Comparison of ENCODE assay signal across 8 mouse cellular contexts in the genomic region with DNA sequence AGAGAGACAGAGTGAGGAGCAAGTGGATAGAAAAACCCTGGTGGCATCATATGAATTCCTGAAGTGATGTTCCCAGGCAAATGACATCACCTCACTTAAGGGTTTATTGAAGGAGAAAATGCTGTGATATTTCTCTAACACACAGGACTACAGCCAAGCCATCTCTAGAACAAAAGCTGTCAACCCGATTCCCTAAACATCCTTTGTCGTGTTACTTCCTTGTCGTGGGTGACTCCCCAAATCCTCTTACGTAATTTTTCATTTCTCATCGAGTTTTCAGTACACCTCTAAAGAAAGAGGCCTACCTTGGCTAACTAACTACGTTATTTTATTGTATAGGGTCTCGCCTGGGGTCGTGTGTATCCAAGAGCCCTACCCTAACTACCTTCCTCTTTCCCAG. TPM values are rescaled to one million over a fixed set of nuclear protein-coding genes. Genes with fewer than 3 reads are reported as not detected.
A peak's percentile ranks its signal among the peaks of the same experiment; 100 is the strongest.
DNase-seq lines count a peak whose midpoint lies in the region; ATAC-seq and TF ChIP-seq lines count a peak whose summit lies in the region.

No protein-coding gene starts in this region.

- H3K27ac ChIP-seq in heart, embryonic 12.5 days (ENCODE audit: poor library complexity, severe bottlenecking) = no peak overlapping the region
- peak overlapping the region; percentile 98 for H3K27ac ChIP-seq in hindbrain, embryonic 10.5 days

- H3K4me2 ChIP-seq in heart, embryonic 12.5 days = peak overlapping the region; percentile 86

- no peak for DNase-seq in heart, postnatal 14 days
- no peak for DNase-seq in hindbrain, embryonic 10.5 days (ENCODE audit: low spot score)
- DNase-seq in left cerebral cortex, postnatal 25 days (ENCODE audit: low spot score in 2 of 2) = no peak
- DNase-seq in right cerebral cortex, postnatal 36 days (ENCODE audit: low spot score in 2 of 2) = no peak
- no peak for DNase-seq in layer of hippocampus, adult 9-10 months (ENCODE audit: low spot score)

- H3K36me3 ChIP-seq in heart, embryonic 12.5 days = peaks cover 55% of the 10 kb centered on the region
- peaks cover 70% of the 10 kb centered on the region for H3K36me3 ChIP-seq in E14TG2a.4 (ENCODE audit: insufficient read depth, low read length)
- H3K36me3 ChIP-seq in hindbrain, embryonic 10.5 days = peaks cover 57% of the 10 kb centered on the region
- H3K36me3 ChIP-seq in megakaryocyte, embryonic 14.5 days (replicated peaks; ENCODE audit: low read length) = peaks cover 76% of the 10 kb centered on the region

- no peak for TF ChIP-seq CTCF in E14TG2a.4 (conservative IDR thresholded peaks at IDR 0.05; ENCODE audit: low read length)

- intact Hi-C loops in heart, postnatal 14 days (cut with DNase I) = no loop called here
- intact Hi-C loops in left cerebral cortex, postnatal 25 days (cut with DNase I) = no loop called here

- H3K9ac ChIP-seq in heart, embryonic 12.5 days = peak overlapping the region; percentile 75

- WGBS in heart, embryonic 12.5 days = 56% methylated on average over 8 of the region's 8 CpGs
- 66% methylated on average over 8 of the region's 8 CpGs for WGBS in hindbrain, embryonic 10.5 days

- H3K4me3 ChIP-seq in heart, embryonic 12.5 days = peak overlapping the region; percentile 68
- peak overlapping the region; percentile 96 for H3K4me3 ChIP-seq in E14TG2a.4 (replicated peaks; ENCODE audit: low read length)
- peak overlapping the region; percentile 97 for H3K4me3 ChIP-seq in hindbrain, embryonic 10.5 days
- peak overlapping the region; percentile 95 for H3K4me3 ChIP-seq in megakaryocyte, embryonic 14.5 days (replicated peaks)

- no peaks in the 10 kb centered on the region for H3K9me3 ChIP-seq in heart, embryonic 12.5 days (replicated peaks)
- no peaks in the 10 kb centered on the region for H3K9me3 ChIP-seq in E14TG2a.4 (ENCODE audit: low read length)
- no peaks in the 10 kb centered on the region for H3K9me3 ChIP-seq in hindbrain, embryonic 10.5 days
- no peaks in the 10 kb centered on the region for H3K9me3 ChIP-seq in megakaryocyte, embryonic 14.5 days

- peaks cover 49% of the 10 kb centered on the region for H3K4me1 ChIP-seq in heart, embryonic 12.5 days (replicated peaks)
- peaks cover 85% of the 10 kb centered on the region for H3K4me1 ChIP-seq in E14TG2a.4 (replicated peaks; ENCODE audit: low read depth, low read length)
- peaks cover 32% of the 10 kb centered on the region for H3K4me1 ChIP-seq in hindbrain, embryonic 10.5 days (replicated peaks)
- peaks cover 55% of the 10 kb centered on the region for H3K4me1 ChIP-seq in megakaryocyte, embryonic 14.5 days

- no peak for ATAC-seq in heart, embryonic 12.5 days (ENCODE audit: insufficient number of reproducible peaks, low FRiP score)

- no peaks in the 10 kb centered on the region for H3K27me3 ChIP-seq in heart, embryonic 12.5 days (replicated peaks)
- no peaks in the 10 kb centered on the region for H3K27me3 ChIP-seq in E14TG2a.4 (ENCODE audit: insufficient read depth, low read length)
- no peaks in the 10 kb centered on the region for H3K27me3 ChIP-seq in hindbrain, embryonic 10.5 days (ENCODE audit: insufficient read depth, poor library complexity, severe bottlenecking)
- no peaks in the 10 kb centered on the region for H3K27me3 ChIP-seq in megakaryocyte, embryonic 14.5 days (replicated peaks)

RNA-seq across cellular contexts. Expression of gene Myom1, which starts 13.0 kb away (rescaled TPM):
- polyA plus RNA-seq in heart, embryonic 12.5 days (2016; fragmentation: Nextera tagmentation; extraction: Ambion mirVana) = 229 and 241 TPM in 2 replicates
- total RNA-seq in heart, postnatal 14 days (2021) = 1,000 to 10,000 TPM; 1,141 to 1,154 TPM
- polyA plus RNA-seq in hindbrain, embryonic 10.5 days (2016; fragmentation: Nextera tagmentation; extraction: Ambion mirVana) = 0.99 and 2.7 TPM in 2 replicates
- polyA plus RNA-seq in megakaryocyte, embryonic 14.5 days (2012; ENCODE audit: insufficient read depth, low replicate concordance) = 8.2 and 12.3 TPM in 2 replicates
- 1 to 10 TPM; 2.0 to 4.1 TPM for total RNA-seq in left cerebral cortex, postnatal 25 days (2021)

RNA-seq across cellular contexts. Expression of gene Myl12a, which starts 13.2 kb away (rescaled TPM):
- 832 and 883 TPM in 2 replicates for polyA plus RNA-seq in heart, embryonic 12.5 days (2016; fragmentation: Nextera tagmentation; extraction: Ambion mirVana)
- total RNA-seq in heart, postnatal 14 days (2021) = 100 to 1,000 TPM; 728 to 823 TPM
- 427 and 441 TPM in 2 replicates for polyA plus RNA-seq in hindbrain, embryonic 10.5 days (2016; fragmentation: Nextera tagmentation; extraction: Ambion mirVana)
- polyA plus RNA-seq in megakaryocyte, embryonic 14.5 days (2012; ENCODE audit: insufficient read depth, low replicate concordance) = 12.3 and 26.2 TPM in 2 replicates
- 10 to 100 TPM; 39.2 to 39.9 TPM for total RNA-seq in left cerebral cortex, postnatal 25 days (2021)

Comparison
In these comparisons a context has a peak if more than half of its experiments do, and no peak if none do; other contexts are left out.
1. RNA of gene Myom1, which starts 13.0 kb away (polyA plus RNA-seq): 229 to 241 TPM in heart, embryonic 12.5 days; 8.2 to 12.3 TPM in megakaryocyte, embryonic 14.5 days and 0.99 to 2.7 TPM in hindbrain, embryonic 10.5 days; every median in the first group is over 10 times any median in the second.
2. RNA of gene Myl12a, which starts 13.2 kb away (polyA plus RNA-seq): 832 to 883 TPM in heart, embryonic 12.5 days and 427 to 441 TPM in hindbrain, embryonic 10.5 days; 12.3 to 26.2 TPM in megakaryocyte, embryonic 14.5 days; every median in the first group is over 10 times any median in the second.
3. Peak in every context shown above with its lines, with median percentiles within 50 percentile points of each other: H3K4me3 ChIP-seq.